Mouse (Mus musculus) adrenal gland, postnatal 36 days (tissue): Measurements from ENCODE around the gene Kcnk10. TPM values are rescaled to one million over a fixed set of nuclear protein-coding genes. Genes with fewer than 3 reads are reported as not detected.
"Not testable (repeated sequence)": the region's sequence is repeated elsewhere in the genome, so short reads cannot be mapped to it uniquely, and the experiment has no call there.

Experiments
- DNase-seq, 2 experiments: peaks; one replicate each; pipeline ENCODE4 v3.0.0; 2021; ENCODE audit warnings: mixed read lengths in 1 of 2
- long read RNA-seq, 2 experiments: library from polyadenylated mRNA; stranded (forward); transcript quantifications; one replicate each; pipeline ENCODE4 v2.0.0; 2021; ENCODE audit warnings: borderline sequencing depth in 2 of 2
- total RNA-seq, 2 experiments: library from RNA; stranded (reverse); gene quantifications; 2 replicates each; pipeline ENCODE4 v1.2.3; 2021

Kcnk10 gene
- total RNA-seq, result under 1 TPM; 0.03 to 0.10 TPM
- long read RNA-seq, experiment 1, result 0 reads
- long read RNA-seq, experiment 2, result 0 reads

GRCm38 (mm10) chr12:98577861-98578360 lies at the start of gene Kcnk10:
TSS of gene Kcnk10 (minus strand) at chr12:98578310.
- DNase-seq, result no peak

GRCm38 (mm10) chr12:98627392-98628259 lies 49.5 kb upstream of the Kcnk10 start, which contains the start of gene Spata7:
TSS of gene Spata7 (plus strand) at chr12:98628157.
- DNase-seq, result peak; percentile 85 to 92

- not testable (repeated sequence) for DNase-seq
Observed at GRCm38 (mm10) chr12:98623266-98623665, 45.2 kb upstream of the Kcnk10 start.

- not testable (repeated sequence) for DNase-seq
Observed at GRCm38 (mm10) chr12:98620922-98621321, 42.8 kb upstream of the Kcnk10 start.

GRCm38 (mm10) chr12:98619496-98619895 lies 41.4 kb upstream of the Kcnk10 start:
- DNase-seq, result peak; percentile 17 to 18

- no peak for DNase-seq
Observed at GRCm38 (mm10) chr12:98615746-98616145, 37.6 kb upstream of the Kcnk10 start.

GRCm38 (mm10) chr12:98614910-98615508 lies 36.9 kb upstream of the Kcnk10 start:
- no peak for DNase-seq

- no peak for DNase-seq
Observed at GRCm38 (mm10) chr12:98610341-98610740, 32.2 kb upstream of the Kcnk10 start.

- DNase-seq, result no peak
Observed at GRCm38 (mm10) chr12:98606595-98607290, 28.6 kb upstream of the Kcnk10 start.

- DNase-seq, result no peak
Observed at GRCm38 (mm10) chr12:98605264-98605663, 27.2 kb upstream of the Kcnk10 start.

- no peak for DNase-seq
Observed at GRCm38 (mm10) chr12:98602114-98602513, 24.0 kb upstream of the Kcnk10 start.

- DNase-seq, result no peak
Observed at GRCm38 (mm10) chr12:98600861-98601260, 22.8 kb upstream of the Kcnk10 start.

GRCm38 (mm10) chr12:98591016-98591415 lies 12.9 kb upstream of the Kcnk10 start:
- no peak for DNase-seq

GRCm38 (mm10) chr12:98588573-98588972 lies 10.5 kb upstream of the Kcnk10 start:
- no peak for DNase-seq

GRCm38 (mm10) chr12:98585302-98585701 lies 7.2 kb upstream of the Kcnk10 start:
- DNase-seq, result no peak

- DNase-seq, result no peak
Observed at GRCm38 (mm10) chr12:98575942-98576550, 2.1 kb downstream of the Kcnk10 start.

GRCm38 (mm10) chr12:98575195-98575887 lies 2.8 kb downstream of the Kcnk10 start:
- no peak for DNase-seq

- DNase-seq, result peak; percentile 2 to 4
Observed at GRCm38 (mm10) chr12:98574353-98575194, 3.5 kb downstream of the Kcnk10 start.

- DNase-seq, result no peak
Observed at GRCm38 (mm10) chr12:98573317-98574270, 4.5 kb downstream of the Kcnk10 start.
